Mouse (Mus musculus): ENCODE data around the gene Hsf5. TPM values are rescaled to one million over a fixed set of nuclear protein-coding genes. Genes with fewer than 3 reads are reported as not detected.

The Hsf5 gene
- polyA plus RNA-seq, 1 experiment from 2014 or later: not detected

DNA sequence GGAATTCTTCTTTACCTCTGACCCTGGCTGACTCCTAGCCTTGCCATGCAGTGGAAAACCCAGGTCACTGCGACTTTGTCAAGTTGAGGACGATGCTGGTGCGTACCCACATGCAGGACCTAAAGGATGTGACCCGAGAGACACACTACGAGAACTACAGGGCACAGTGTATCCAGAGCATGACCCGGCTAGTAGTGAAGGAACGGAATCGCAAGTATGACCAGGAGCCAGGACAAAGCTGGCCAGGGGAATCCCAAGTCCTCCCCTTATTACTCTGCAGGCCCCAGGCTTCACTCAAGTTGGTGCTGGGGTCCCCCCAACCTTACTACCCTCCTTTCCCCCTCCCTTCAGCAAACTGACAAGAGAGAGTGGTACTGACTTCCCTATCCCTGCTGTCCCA lies 27.4 kb upstream of the Hsf5 start:
- H3K4me2 ChIP-seq (replicated peaks; ENCODE audit: low read depth): no peak overlapping the region
- no peaks in the 10 kb centered on the region for H3K27me3 ChIP-seq (replicated peaks; ENCODE audit: control insufficient read depth, insufficient read depth, low read length)
- TF ChIP-seq CTCF (IDR thresholded peaks at IDR 0.05; ENCODE audit: low read depth): no peak
- WGBS: 88% methylated on average over 8 of the region's 8 CpGs
- no peak overlapping the region for H3K4me3 ChIP-seq (ENCODE audit: low read depth, low read length)
- H3K27ac ChIP-seq (ENCODE audit: low read depth, low read length): no peak overlapping the region
- H3K4me1 ChIP-seq (replicated peaks; ENCODE audit: control insufficient read depth, insufficient read depth, low read length): 0 out of 2 replicates have a peak, but pooled peaks cover 2% of the 10 kb centered on the region
- no peak overlapping the region for H3K9ac ChIP-seq (ENCODE audit: low read depth, low read length)
- H3K9me3 ChIP-seq (ENCODE audit: control insufficient read depth): no peaks in the 10 kb centered on the region
- H3K36me3 ChIP-seq (ENCODE audit: control insufficient read depth, insufficient read depth): no peaks in the 10 kb centered on the region
- ATAC-seq: no peak

DNA sequence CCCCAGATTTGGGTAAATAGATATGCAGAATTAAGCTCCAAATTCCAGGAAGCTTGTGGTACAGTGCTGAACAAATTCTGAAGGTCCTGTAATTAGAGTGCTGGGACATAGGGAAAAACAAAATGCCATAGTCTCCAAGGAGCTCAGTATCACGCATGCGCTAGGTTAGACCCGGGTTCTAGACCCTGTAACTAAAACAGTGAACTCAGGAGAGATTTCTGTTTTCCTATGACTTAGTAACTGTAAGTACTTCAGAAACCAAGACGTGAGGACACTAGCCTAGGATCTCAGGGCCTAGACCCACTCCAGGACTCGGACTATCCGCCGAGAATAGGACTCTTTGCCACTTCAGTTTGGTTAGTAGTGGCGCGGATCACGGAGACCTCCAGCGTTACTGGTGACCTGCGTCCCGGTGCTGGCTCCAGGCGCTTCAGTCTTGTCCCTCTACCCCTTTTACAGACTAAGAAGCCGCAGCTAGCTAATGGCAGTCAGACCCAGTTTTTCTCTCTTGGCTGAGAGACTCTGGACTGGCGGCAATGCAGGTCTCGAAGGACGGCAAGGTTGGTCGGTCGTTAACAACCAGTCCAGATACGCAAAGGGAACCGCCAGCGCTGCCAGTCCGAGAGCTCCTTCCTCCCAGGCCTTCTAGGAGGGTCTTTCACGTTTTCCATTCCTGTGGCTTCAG lies 26.0 kb upstream of the Hsf5 start:
- peak overlapping the region; percentile 92 for H3K4me2 ChIP-seq (replicated peaks; ENCODE audit: low read depth)
- no peak for TF ChIP-seq CTCF (IDR thresholded peaks at IDR 0.05; ENCODE audit: low read depth)
- H3K27ac ChIP-seq (ENCODE audit: low read depth, low read length): peak overlapping the region; percentile 92
- no peak for ATAC-seq
- H3K36me3 ChIP-seq (ENCODE audit: control insufficient read depth, insufficient read depth): no peaks in the 10 kb centered on the region
- WGBS: 2% methylated on average over 25 of the region's 25 CpGs
- H3K9me3 ChIP-seq (ENCODE audit: control insufficient read depth): no peaks in the 10 kb centered on the region
- H3K4me1 ChIP-seq (replicated peaks; ENCODE audit: control insufficient read depth, insufficient read depth, low read length): peaks cover 4% of the 10 kb centered on the region; the same call in 1 of the 2 replicates
- H3K9ac ChIP-seq (ENCODE audit: low read depth, low read length): peak overlapping the region; percentile 76
- peak overlapping the region; percentile 73 for H3K4me3 ChIP-seq (ENCODE audit: low read depth, low read length)
- no peaks in the 10 kb centered on the region for H3K27me3 ChIP-seq (replicated peaks; ENCODE audit: control insufficient read depth, insufficient read depth, low read length)

DNA sequence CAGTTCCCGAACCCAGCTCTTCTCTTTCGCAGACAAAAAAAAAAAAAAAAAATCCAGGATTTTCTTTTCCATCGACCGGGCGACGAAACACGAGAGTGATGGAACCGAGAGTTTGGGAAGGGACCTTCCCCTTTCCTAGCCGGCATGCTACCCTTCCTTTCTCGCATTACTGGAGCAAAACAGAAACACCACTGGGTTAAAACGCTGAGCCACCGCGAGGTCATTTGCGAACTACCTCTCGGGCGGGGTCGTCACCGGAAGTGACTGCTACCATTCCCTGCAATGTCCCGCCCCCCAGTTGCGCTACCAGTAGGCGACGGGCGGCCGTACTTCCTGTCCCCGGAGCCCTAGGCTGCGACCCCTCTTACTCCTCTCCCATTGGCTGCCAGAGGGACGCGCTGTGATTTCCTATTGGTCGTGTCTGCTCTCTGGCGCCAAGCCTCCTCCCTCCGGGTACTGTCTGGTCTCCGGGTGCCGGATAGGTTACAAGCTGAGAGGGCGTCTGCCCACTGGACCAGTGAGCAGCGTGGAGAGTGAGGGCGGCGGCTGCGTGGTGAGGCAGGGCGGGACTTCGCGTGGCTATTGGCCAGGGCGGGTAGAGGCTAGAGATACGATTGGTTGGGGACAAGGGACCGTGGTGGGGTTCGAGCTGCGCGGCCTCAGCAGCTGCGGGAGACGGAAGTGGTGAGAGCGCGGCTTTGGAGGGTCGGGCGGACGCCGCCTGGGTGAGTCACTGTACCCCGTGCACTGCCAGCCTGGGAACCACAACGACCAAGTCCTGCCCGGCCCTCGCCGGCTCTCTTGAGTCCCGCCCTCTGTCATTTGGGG lies 25.2 kb upstream of the Hsf5 start, which contains the start of gene Mtmr4:
Mtmr4 (plus strand) TSS at position 637 of the 828 bp plus-strand sequence.
- peak within 1 kb of the TSS; percentile 92 for H3K27ac ChIP-seq (ENCODE audit: low read depth, low read length)
- ATAC-seq: peak; percentile 98
- peak within 1 kb of the TSS; percentile 92 for H3K4me2 ChIP-seq (replicated peaks; ENCODE audit: low read depth)
- under 1% methylated on average over 61 of the region's 61 CpGs for WGBS
- H3K4me1 ChIP-seq (replicated peaks; ENCODE audit: control insufficient read depth, insufficient read depth, low read length): peaks cover 6% of the 10 kb centered on the region; the same call in 1 of the 2 replicates
- H3K9ac ChIP-seq (ENCODE audit: low read depth, low read length): peak within 1 kb of the TSS; percentile 76
- no peaks in the 10 kb centered on the region for H3K9me3 ChIP-seq (ENCODE audit: control insufficient read depth)
- H3K4me3 ChIP-seq (ENCODE audit: low read depth, low read length): peak within 1 kb of the TSS; percentile 73
- H3K36me3 ChIP-seq (ENCODE audit: control insufficient read depth, insufficient read depth): 0 out of 2 replicates have a peak, but pooled peaks cover 6% of the 10 kb centered on the region
- no peaks in the 10 kb centered on the region for H3K27me3 ChIP-seq (replicated peaks; ENCODE audit: control insufficient read depth, insufficient read depth, low read length)
- TF ChIP-seq CTCF (IDR thresholded peaks at IDR 0.05; ENCODE audit: low read depth): no peak

DNA sequence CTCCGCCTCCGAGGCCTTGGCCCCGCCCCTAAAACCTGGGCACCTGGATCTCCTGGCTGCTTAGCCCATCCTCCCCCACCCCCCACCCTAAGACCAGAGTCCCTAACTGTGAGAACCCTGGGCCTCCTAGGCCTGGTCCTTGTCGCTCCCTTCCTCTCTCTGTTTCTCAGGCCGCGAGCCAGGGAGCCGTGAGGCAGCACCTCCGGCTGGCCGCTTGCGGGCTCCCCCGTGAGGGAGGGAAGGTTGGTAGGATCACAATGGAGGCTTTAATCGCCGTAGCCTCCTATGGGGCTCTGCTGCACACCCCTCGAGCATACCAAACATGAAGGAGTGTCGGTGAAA lies 24.6 kb upstream of the Hsf5 start:
- Histone ChIP-seq H3K4me1 (replicated peaks; ENCODE audit: control insufficient read depth, insufficient read depth, low read length) (peaks cover 6% of the 10 kb centered on the region; the same call in 1 of the 2 replicates), H3K36me3 (ENCODE audit: control insufficient read depth, insufficient read depth) (peaks cover 11% of the 10 kb centered on the region), H3K4me2 (replicated peaks; ENCODE audit: low read depth) (peak overlapping the region; percentile 92), H3K9me3 (ENCODE audit: control insufficient read depth) (no peaks in the 10 kb centered on the region), H3K27ac (ENCODE audit: low read depth, low read length) (peak overlapping the region; percentile 92), H3K4me3 (ENCODE audit: low read depth, low read length) (peak overlapping the region; percentile 73), H3K27me3 (replicated peaks; ENCODE audit: control insufficient read depth, insufficient read depth, low read length) (no peaks in the 10 kb centered on the region), H3K9ac (ENCODE audit: low read depth, low read length) (peak overlapping the region; percentile 53)
- no peak for ATAC-seq
- 0% methylated on average over 15 of the region's 15 CpGs for WGBS
- TF ChIP-seq CTCF (IDR thresholded peaks at IDR 0.05; ENCODE audit: low read depth): peak; percentile 53

DNA sequence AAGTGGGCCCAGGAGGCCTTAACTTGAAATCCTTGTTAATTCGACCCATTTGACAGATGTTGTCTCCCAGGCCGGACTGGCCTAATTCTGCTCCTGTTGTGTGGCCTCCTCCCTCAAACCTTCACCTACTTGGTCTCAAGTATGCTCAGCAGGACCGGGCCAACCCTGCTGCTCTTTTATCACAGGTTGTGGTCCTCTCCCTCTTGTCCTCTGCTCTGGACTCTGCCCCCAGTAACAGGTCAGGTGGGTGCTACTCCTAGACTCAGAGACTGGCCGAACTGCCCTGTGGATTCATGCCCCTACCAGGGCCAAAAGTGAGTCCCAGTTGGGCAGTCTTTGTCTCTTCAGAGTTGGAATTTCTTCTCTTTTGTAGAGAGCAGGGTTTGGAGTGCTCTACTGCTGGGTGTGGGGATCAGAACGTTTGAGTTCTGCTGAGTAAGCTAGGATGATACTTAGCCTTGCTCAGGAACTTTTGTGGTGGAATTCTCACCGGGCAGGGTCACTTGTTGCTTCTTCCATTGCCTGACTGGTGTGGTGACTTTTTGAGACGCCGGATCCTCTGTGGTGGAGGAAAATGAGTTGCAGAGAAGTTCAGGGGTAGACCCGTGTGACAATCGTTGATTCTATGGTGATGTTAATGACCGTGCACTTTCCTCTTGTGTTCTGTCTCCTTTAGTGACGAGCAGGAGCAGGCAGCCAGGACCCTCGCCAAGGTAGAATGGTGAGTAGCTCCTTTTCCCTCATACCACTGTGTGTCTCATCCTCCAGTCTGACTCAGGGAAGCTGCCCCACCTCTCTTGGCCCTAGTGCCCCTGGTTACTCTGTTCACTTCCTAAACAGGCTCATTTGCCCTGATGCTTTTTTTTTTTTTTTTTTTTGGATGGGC lies 24.0 kb upstream of the Hsf5 start:
- Histone ChIP-seq H3K9ac (ENCODE audit: low read depth, low read length) (peak overlapping the region; percentile 53), H3K9me3 (ENCODE audit: control insufficient read depth) (no peaks in the 10 kb centered on the region), H3K4me2 (replicated peaks; ENCODE audit: low read depth) (peak overlapping the region; percentile 92), H3K27me3 (replicated peaks; ENCODE audit: control insufficient read depth, insufficient read depth, low read length) (no peaks in the 10 kb centered on the region), H3K36me3 (ENCODE audit: control insufficient read depth, insufficient read depth) (peaks cover 17% of the 10 kb centered on the region), H3K4me1 (replicated peaks; ENCODE audit: control insufficient read depth, insufficient read depth, low read length) (peaks cover 6% of the 10 kb centered on the region; the same call in 1 of the 2 replicates), H3K4me3 (ENCODE audit: low read depth, low read length) (peak overlapping the region; percentile 73), H3K27ac (ENCODE audit: low read depth, low read length) (peak overlapping the region; percentile 92)
- WGBS: 25% methylated on average over 13 of the region's 13 CpGs
- no peak for TF ChIP-seq CTCF (IDR thresholded peaks at IDR 0.05; ENCODE audit: low read depth)
- ATAC-seq: no peak
